Comparison of ENCODE assay signal across 8 mouse cellular contexts in genomic region chr9:57505700-57506099, GRCm38 (mm10). TPM values are rescaled to one million over a fixed set of nuclear protein-coding genes. Genes with fewer than 3 reads are reported as not detected.
A peak's percentile ranks its signal among the peaks of the same experiment; 100 is the strongest.
DNase-seq lines count a peak whose midpoint lies in the region; ATAC-seq lines count a peak whose summit lies in the region.

No protein-coding gene starts in this region.

- intact Hi-C loops in heart, postnatal 36 days (cut with DNase I): no loop called here
- intact Hi-C loops in left cerebral cortex, postnatal 4 days (cut with DNase I): no loop called here

- no peaks in the 10 kb centered on the region for H3K36me3 ChIP-seq in forebrain, embryonic 13.5 days (ENCODE audit: poor library complexity, severe bottlenecking)
- H3K36me3 ChIP-seq in neural tube, embryonic 13.5 days: no peaks in the 10 kb centered on the region

- peak overlapping the region; percentile 41; the same call in 1 of the 2 replicates for H3K9ac ChIP-seq in forebrain, embryonic 13.5 days
- H3K9ac ChIP-seq in neural tube, embryonic 13.5 days: peak overlapping the region; percentile 65

- H3K27ac ChIP-seq in forebrain, embryonic 13.5 days: peak overlapping the region; percentile 78
- peak overlapping the region; percentile 78 for H3K27ac ChIP-seq in neural tube, embryonic 13.5 days (replicated peaks)

- peaks cover 54% of the 10 kb centered on the region for H3K27me3 ChIP-seq in forebrain, embryonic 13.5 days
- H3K27me3 ChIP-seq in neural tube, embryonic 13.5 days: peaks cover 54% of the 10 kb centered on the region

- H3K4me2 ChIP-seq in forebrain, embryonic 13.5 days: peak overlapping the region; percentile 88
- H3K4me2 ChIP-seq in neural tube, embryonic 13.5 days: peak overlapping the region; percentile 82

- no peaks in the 10 kb centered on the region for H3K9me3 ChIP-seq in forebrain, embryonic 13.5 days (replicated peaks)
- no peaks in the 10 kb centered on the region for H3K9me3 ChIP-seq in neural tube, embryonic 13.5 days

- peaks cover 54% of the 10 kb centered on the region for H3K4me1 ChIP-seq in forebrain, embryonic 13.5 days
- H3K4me1 ChIP-seq in neural tube, embryonic 13.5 days (replicated peaks): peaks cover 59% of the 10 kb centered on the region

- DNase-seq in 3T3-L1 (ENCODE audit: low read depth, low spot score) (peak; percentile 83), adipocyte (ENCODE audit: low spot score) (peak; percentile 24)
- peak; percentile 60 to 63 for DNase-seq in heart, postnatal 36 days
- DNase-seq in left cerebral cortex, postnatal 4 days: peak; percentile 13
- no peak for DNase-seq in cerebellum, postnatal 14 days
- no peak for DNase-seq in thymus, postnatal 14 days

- H3K4me3 ChIP-seq in forebrain, embryonic 13.5 days: peak overlapping the region; percentile 7; the same call in 1 of the 2 replicates
- peak overlapping the region; percentile 45 for H3K4me3 ChIP-seq in neural tube, embryonic 13.5 days

- 3% methylated on average over 8 of the region's 8 CpGs for WGBS in forebrain, embryonic 13.5 days
- 3% methylated on average over 8 of the region's 8 CpGs for WGBS in neural tube, embryonic 13.5 days

- ATAC-seq in forebrain, embryonic 13.5 days: peak; percentile 57
- peak; percentile 78 for ATAC-seq in neural tube, embryonic 13.5 days (ENCODE audit: low read depth)

RNA-seq across cellular contexts. Expression of gene Rpp25, which starts 1.9 kb away (rescaled TPM):
- polyA plus RNA-seq in forebrain, embryonic 13.5 days (2015; fragmentation: Nextera tagmentation; extraction: Ambion mirVana): 11.0 and 12.8 TPM in 2 replicates
- total RNA-seq in heart, postnatal 36 days (2021): 1 to 10 TPM; 1.0 to 2.1 TPM
- total RNA-seq in left cerebral cortex, postnatal 4 days (2021): 10 to 100 TPM; 19.3 to 22.2 TPM
- polyA plus RNA-seq in neural tube, embryonic 13.5 days (2015; fragmentation: Nextera tagmentation; extraction: Ambion mirVana): 21.0 and 21.9 TPM in 2 replicates

RNA-seq across cellular contexts. Expression of gene Cox5a, which starts 15.4 kb away (rescaled TPM):
- polyA plus RNA-seq in forebrain, embryonic 13.5 days (2015; fragmentation: Nextera tagmentation; extraction: Ambion mirVana): 775 and 903 TPM in 2 replicates
- 1,000 to 10,000 TPM; 2,624 to 2,673 TPM for total RNA-seq in heart, postnatal 36 days (2021)
- 100 to 1,000 TPM; 405 to 408 TPM for total RNA-seq in left cerebral cortex, postnatal 4 days (2021)
- 922 and 997 TPM in 2 replicates for polyA plus RNA-seq in neural tube, embryonic 13.5 days (2015; fragmentation: Nextera tagmentation; extraction: Ambion mirVana)

RNA-seq across cellular contexts. Expression of gene Fam219b, which starts 31.6 kb away (rescaled TPM):
- polyA plus RNA-seq in forebrain, embryonic 13.5 days (2015; fragmentation: Nextera tagmentation; extraction: Ambion mirVana): 20.1 and 23.3 TPM in 2 replicates
- 1 to 10 TPM; 7.2 to 8.3 TPM for total RNA-seq in heart, postnatal 36 days (2021)
- total RNA-seq in left cerebral cortex, postnatal 4 days (2021): 10 to 100 TPM; 25.2 to 26.0 TPM
- polyA plus RNA-seq in neural tube, embryonic 13.5 days (2015; fragmentation: Nextera tagmentation; extraction: Ambion mirVana): 20.2 and 20.6 TPM in 2 replicates

RNA-seq across cellular contexts. Expression of gene Scamp5, which starts 37.8 kb away (rescaled TPM):
- polyA plus RNA-seq in forebrain, embryonic 13.5 days (2015; fragmentation: Nextera tagmentation; extraction: Ambion mirVana): 52.2 and 62.1 TPM in 2 replicates
- 1 to 10 TPM; 5.4 to 6.4 TPM for total RNA-seq in heart, postnatal 36 days (2021)
- total RNA-seq in left cerebral cortex, postnatal 4 days (2021): 100 to 1,000 TPM; 251 to 281 TPM
- 65.1 and 67.8 TPM in 2 replicates for polyA plus RNA-seq in neural tube, embryonic 13.5 days (2015; fragmentation: Nextera tagmentation; extraction: Ambion mirVana)

RNA-seq across cellular contexts. Expression of gene Mpi, which starts 46.9 kb away (rescaled TPM):
- 63.2 and 70.0 TPM in 2 replicates for polyA plus RNA-seq in forebrain, embryonic 13.5 days (2015; fragmentation: Nextera tagmentation; extraction: Ambion mirVana)
- 100 to 1,000 TPM; 129 to 161 TPM for total RNA-seq in heart, postnatal 36 days (2021)
- 10 to 100 TPM; 60.3 to 62.1 TPM for total RNA-seq in left cerebral cortex, postnatal 4 days (2021)
- 70.8 and 73.1 TPM in 2 replicates for polyA plus RNA-seq in neural tube, embryonic 13.5 days (2015; fragmentation: Nextera tagmentation; extraction: Ambion mirVana)

Comparison
In these comparisons a context has a peak if more than half of its experiments do, and no peak if none do; other contexts are left out.
1. DNase-seq: peak in 3T3-L1 (single experiment), adipocyte (single experiment), heart, postnatal 36 days (2 of 2) and left cerebral cortex, postnatal 4 days (single experiment); none in cerebellum, postnatal 14 days (0 of 2) and thymus, postnatal 14 days (single experiment).
2. RNA of gene Rpp25, which starts 1.9 kb away (total RNA-seq): 19.3 to 22.2 TPM in left cerebral cortex, postnatal 4 days; 1.0 to 2.1 TPM in heart, postnatal 36 days; every median in the first group is over 4 times any median in the second.
3. RNA of gene Cox5a, which starts 15.4 kb away (total RNA-seq): 2,624 to 2,673 TPM in heart, postnatal 36 days; 405 to 408 TPM in left cerebral cortex, postnatal 4 days; every median in the first group is over 4 times any median in the second.